Mouse (Mus musculus) kidney, postnatal 14 days (tissue): ENCODE data around the gene Arhgap31.

Experiments used
- DNase-seq: peaks from one replicate; pipeline ENCODE4 v3.0.0; 2022; ENCODE audit warnings: mixed read lengths

Arhgap31 gene

GRCm38 (mm10) chr16:38592946-38593345, 120.1 kb downstream of the Arhgap31 start:
- DNase-seq = no peak

- peak; percentile 19 for DNase-seq
These were observed 120.9 kb downstream of the Arhgap31 start for GRCm38 (mm10) chr16:38592026-38592678.

- DNase-seq = no peak
These were observed 121.6 kb downstream of the Arhgap31 start for GRCm38 (mm10) chr16:38591506-38591905.

GRCm38 (mm10) chr16:38587572-38587971, 125.5 kb downstream of the Arhgap31 start:
- no peak for DNase-seq

- DNase-seq = no peak
These were observed 125.9 kb downstream of the Arhgap31 start for GRCm38 (mm10) chr16:38587163-38587562.

GRCm38 (mm10) chr16:38585186-38585585, 127.9 kb downstream of the Arhgap31 start:
- DNase-seq = no peak

- no peak for DNase-seq
These were observed 128.3 kb downstream of the Arhgap31 start for GRCm38 (mm10) chr16:38584761-38585160.

- no peak for DNase-seq
These were observed 141.6 kb downstream of the Arhgap31 start for GRCm38 (mm10) chr16:38571481-38571880.

- DNase-seq = no peak
These were observed 144.9 kb downstream of the Arhgap31 start for GRCm38 (mm10) chr16:38568192-38568591.

- DNase-seq = no peak
These were observed 149.6 kb downstream of the Arhgap31 start for GRCm38 (mm10) chr16:38563516-38563915.

- no peak for DNase-seq
These were observed 150.1 kb downstream of the Arhgap31 start for GRCm38 (mm10) chr16:38562968-38563327.

GRCm38 (mm10) chr16:38562131-38562967, 150.7 kb downstream of the Arhgap31 start:
- DNase-seq = peak; percentile 97

- no peak for DNase-seq
These were observed 154.8 kb downstream of the Arhgap31 start, which contains the start of gene Tmem39a for GRCm38 (mm10) chr16:38558221-38558748. Gene Tmem39a, plus strand, starts transcription at chr16:38558698.

- DNase-seq = no peak
These were observed 157.1 kb downstream of the Arhgap31 start for GRCm38 (mm10) chr16:38555988-38556387.

- peak; percentile 85 for DNase-seq
These were observed 163.3 kb downstream of the Arhgap31 start, which contains the start of gene Poglut1 for GRCm38 (mm10) chr16:38549479-38550396. Gene Poglut1, minus strand, starts transcription at chr16:38550258.
